Mouse (Mus musculus) fat pad, adult 2 months (tissue): Measurements from ENCODE around the gene Cblb.

Experiments
- DNase-seq: peaks from one replicate; pipeline ENCODE4 v3.0.0-alpha.2; 2011; ENCODE audit warnings: low read depth, low spot score; ENCODE audit errors: extremely low read depth

Gene Cblb

GRCm38 (mm10) chr16:52186731-52187130, 155.7 kb downstream of the Cblb start:
- peak; percentile 28 for DNase-seq

GRCm38 (mm10) chr16:52189103-52189502, 158.1 kb downstream of the Cblb start:
- DNase-seq = no peak

GRCm38 (mm10) chr16:52190714-52191113, 159.7 kb downstream of the Cblb start:
- DNase-seq = no peak

- no peak for DNase-seq
These were observed 163.0 kb downstream of the Cblb start for GRCm38 (mm10) chr16:52194040-52194439.

GRCm38 (mm10) chr16:52194866-52195265, 163.8 kb downstream of the Cblb start:
- DNase-seq = no peak

GRCm38 (mm10) chr16:52200107-52200506, 169.1 kb downstream of the Cblb start:
- no peak for DNase-seq

GRCm38 (mm10) chr16:52210844-52211606, 180.0 kb downstream of the Cblb start:
- no peak for DNase-seq

- DNase-seq = no peak
These were observed 188.0 kb downstream of the Cblb start for GRCm38 (mm10) chr16:52219069-52219468.

GRCm38 (mm10) chr16:52222896-52223295, 191.9 kb downstream of the Cblb start:
- DNase-seq = no peak

- no peak for DNase-seq
These were observed 198.4 kb downstream of the Cblb start for GRCm38 (mm10) chr16:52229446-52229845.

- DNase-seq = no peak
These were observed 198.9 kb downstream of the Cblb start for GRCm38 (mm10) chr16:52229930-52230329.

GRCm38 (mm10) chr16:52242144-52242543, 211.1 kb downstream of the Cblb start:
- no peak for DNase-seq

GRCm38 (mm10) chr16:52243421-52243973, 212.5 kb downstream of the Cblb start:
- DNase-seq = no peak

GRCm38 (mm10) chr16:52250196-52250595, 219.2 kb downstream of the Cblb start:
- no peak for DNase-seq

- DNase-seq = no peak
These were observed 219.9 kb downstream of the Cblb start for GRCm38 (mm10) chr16:52250935-52251334.
